Mouse (Mus musculus) midbrain, embryonic 12.5 days (tissue): ENCODE results near the gene Ctla2b. TPM values are rescaled to one million over a fixed set of nuclear protein-coding genes. Genes with fewer than 3 reads are reported as not detected.
"Not testable (repeated sequence)": the region's sequence is repeated elsewhere in the genome, so short reads cannot be mapped to it uniquely, and the experiment has no call there.

ENCODE experiments used
- ATAC-seq: fragments of 200-750 bp; cut with Nextera tagmentation; 2 replicates; pipeline ENCODE4 v1.8.0; 2017; ENCODE audit warnings: low read depth, moderate TSS enrichment, moderate library complexity; ENCODE audit not compliant: low FRiP score
- H3K27ac ChIP-seq: fragments of 300-500 bp; sonication (generic); replicated peaks from 2 replicates; pipeline ENCODE4 v1.5.1; 2016; ENCODE audit warnings: mild to moderate bottlenecking
- H3K27me3 ChIP-seq: fragments of 300-500 bp; sonication (generic); 2 replicates; pipeline ENCODE4 v1.6.1; 2016; ENCODE audit warnings: mild to moderate bottlenecking
- H3K36me3 ChIP-seq: fragments of 300-500 bp; sonication (generic); 2 replicates; pipeline ENCODE4 v1.6.1; 2016
- H3K4me1 ChIP-seq: fragments of 300-500 bp; sonication (generic); 2 replicates; pipeline ENCODE4 v1.6.1; 2016
- H3K4me2 ChIP-seq: fragments of 300-500 bp; sonication (generic); replicated peaks from 2 replicates; pipeline ENCODE4 v1.6.1; 2016; ENCODE audit warnings: mild to moderate bottlenecking, moderate library complexity
- H3K4me3 ChIP-seq: fragments of 300-500 bp; sonication (generic); 2 replicates; pipeline ENCODE4 v1.5.1; 2016; ENCODE audit warnings: mild to moderate bottlenecking
- H3K9ac ChIP-seq: fragments of 300-500 bp; sonication (generic); replicated peaks from 2 replicates; pipeline ENCODE4 v1.6.1; 2016; ENCODE audit warnings: mild to moderate bottlenecking, moderate library complexity
- H3K9me3 ChIP-seq: fragments of 300-500 bp; sonication (generic); 2 replicates; pipeline ENCODE4 v1.6.1; 2016; ENCODE audit warnings: mild to moderate bottlenecking
- whole genome bisulfite sequencing: fragments of 180-500 bp; shearing (Covaris S2); methylation state at CpG from one replicate; pipeline ENCODE4 v1.1.7; 2016; 5-methylcytosine and 5-hydroxymethylcytosine counted together
- polyA plus RNA-seq: library from polyadenylated mRNA; unstranded; fragments of >200 nt; fragmentation: Nextera tagmentation; extraction: Ambion mirVana; gene quantifications from 2 replicates; pipeline ENCODE4 v1.2.1, GENCODE M21; 2016

Gene Ctla2b
- 2.0 and 2.7 TPM in 2 replicates for polyA plus RNA-seq

DNA sequence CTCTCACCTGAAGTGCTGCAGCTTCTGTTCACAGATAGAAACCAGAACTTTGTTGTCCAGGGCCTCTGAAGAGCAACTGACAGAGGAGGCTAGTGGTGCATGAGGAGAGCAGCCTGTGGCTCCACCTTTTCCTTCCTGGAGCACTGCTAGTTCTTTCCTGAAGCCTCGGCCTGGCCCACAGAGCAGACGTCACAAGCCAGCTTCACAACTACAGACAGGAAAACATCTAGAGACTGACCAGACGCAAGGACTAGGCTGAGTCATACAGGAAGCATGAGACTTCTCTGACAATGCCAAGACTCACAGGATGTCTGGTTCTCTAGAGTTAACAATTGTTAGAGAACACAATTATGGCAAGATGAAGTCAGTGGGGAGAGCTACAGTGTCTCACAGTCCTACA, at the start of gene Ctla2b:
Gene Ctla2b, minus strand, starts transcription at position 120 of the 400 bp plus-strand sequence.
- Histone ChIP-seq H3K4me2 (no peak within 1 kb of the TSS), H3K4me1 (no peaks in the 10 kb centered on the region), H3K9ac (no peak within 1 kb of the TSS), H3K27ac (no peak within 1 kb of the TSS), H3K4me3 (no peak within 1 kb of the TSS), H3K9me3 (peaks cover 11% of the 10 kb centered on the region; the same call in 1 of the 2 replicates), H3K36me3 (no peaks in the 10 kb centered on the region), H3K27me3 (no peaks in the 10 kb centered on the region)
- WGBS, result 82% methylated on average over 3 of the region's 3 CpGs
- ATAC-seq, result no peak

GRCm38 (mm10) chr13:60941884-60942283, 44.6 kb upstream of the Ctla2b start, which contains the start of gene Tpbpa:
Gene Tpbpa, minus strand, starts transcription at chr13:60941984.
- peaks cover 21% of the 10 kb centered on the region for H3K9me3 ChIP-seq
- WGBS, result 72% methylated on average over 3 of the region's 3 CpGs
- H3K4me1 ChIP-seq, H3K4me2 ChIP-seq, H3K9ac ChIP-seq, H3K27ac ChIP-seq, H3K36me3 ChIP-seq, H3K4me3 ChIP-seq, H3K27me3 ChIP-seq, ATAC-seq: not testable (repeated sequence)

DNA sequence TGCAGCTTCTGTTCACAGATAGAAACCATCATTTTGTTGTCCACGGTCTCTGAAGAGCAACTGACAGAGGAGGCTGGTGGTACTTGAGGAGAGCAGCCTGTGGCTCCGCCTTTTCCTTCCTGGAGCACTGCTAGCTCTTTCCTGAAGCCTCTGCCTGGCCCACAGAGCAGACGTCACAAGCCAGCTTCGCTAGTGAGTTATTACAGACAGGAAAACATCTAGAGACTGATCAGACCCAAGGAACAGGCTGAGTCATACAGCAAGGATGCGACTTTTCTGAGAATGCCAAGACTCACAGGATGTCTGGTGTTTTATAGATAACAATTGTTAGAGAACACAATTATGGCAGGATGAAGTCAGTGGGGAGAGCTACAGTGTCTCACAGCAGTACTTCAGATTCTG, 39.3 kb upstream of the Ctla2b start, which contains the start of the genes Gm49391 and Ctla2a:
Gene Gm49391, minus strand, starts transcription at position 72 of the 402 bp plus-strand sequence.
Gene Ctla2a, minus strand, starts transcription at position 126 of the 402 bp plus-strand sequence.
- no peak within 1 kb of the TSS for H3K4me2 ChIP-seq
- no peak within 1 kb of the TSS for H3K27ac ChIP-seq
- no peak within 1 kb of the TSS for H3K4me3 ChIP-seq
- no peaks in the 10 kb centered on the region for H3K36me3 ChIP-seq
- peaks cover 8% of the 10 kb centered on the region; the same call in 1 of the 2 replicates for H3K9me3 ChIP-seq
- WGBS, result 70% methylated on average over 5 of the region's 5 CpGs
- ATAC-seq, result no peak
- H3K4me1 ChIP-seq, result no peaks in the 10 kb centered on the region
- no peak within 1 kb of the TSS for H3K9ac ChIP-seq
- H3K27me3 ChIP-seq, result no peaks in the 10 kb centered on the region

DNA sequence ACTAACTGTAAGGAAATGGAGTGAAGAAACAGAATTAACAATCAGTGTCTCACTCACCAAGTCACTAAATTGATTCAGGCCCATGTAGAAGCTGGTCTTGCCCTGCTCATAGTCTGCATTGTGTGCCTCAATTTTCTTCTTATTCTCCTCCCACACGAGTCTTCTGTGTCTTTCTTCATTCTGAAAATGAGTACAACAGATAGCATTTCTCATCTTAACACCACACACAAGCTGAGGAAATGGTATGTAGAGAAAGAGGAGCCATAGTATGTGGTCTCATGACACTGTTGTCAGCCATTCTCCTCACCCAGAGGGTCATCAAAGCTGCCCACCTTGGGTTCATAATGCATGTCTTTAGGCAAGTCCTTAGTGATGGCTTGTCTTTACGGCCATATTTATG, 38.2 kb upstream of the Ctla2b start, which contains the start of gene Gm49393:
Gene Gm49393, minus strand, starts transcription at position 101 of the 400 bp plus-strand sequence.
- ATAC-seq, H3K4me3 ChIP-seq, H3K4me2 ChIP-seq, H3K36me3 ChIP-seq, H3K9me3 ChIP-seq, H3K4me1 ChIP-seq, H3K27me3 ChIP-seq, H3K27ac ChIP-seq, H3K9ac ChIP-seq: not testable (repeated sequence)
- 70% methylated on average over 2 of the region's 2 CpGs for WGBS

GRCm38 (mm10) chr13:60904780-60905179, 7.5 kb upstream of the Ctla2b start, which contains the start of gene Tpbpb:
Gene Tpbpb, minus strand, starts transcription at chr13:60904880.
- H3K4me2 ChIP-seq, H3K27me3 ChIP-seq, H3K36me3 ChIP-seq, H3K4me3 ChIP-seq, ATAC-seq, H3K4me1 ChIP-seq, H3K9ac ChIP-seq, H3K27ac ChIP-seq: not testable (repeated sequence)
- 0 out of 2 replicates have a peak, but pooled peaks cover 12% of the 10 kb centered on the region for H3K9me3 ChIP-seq
- 83% methylated on average over 2 of the region's 2 CpGs for WGBS

DNA sequence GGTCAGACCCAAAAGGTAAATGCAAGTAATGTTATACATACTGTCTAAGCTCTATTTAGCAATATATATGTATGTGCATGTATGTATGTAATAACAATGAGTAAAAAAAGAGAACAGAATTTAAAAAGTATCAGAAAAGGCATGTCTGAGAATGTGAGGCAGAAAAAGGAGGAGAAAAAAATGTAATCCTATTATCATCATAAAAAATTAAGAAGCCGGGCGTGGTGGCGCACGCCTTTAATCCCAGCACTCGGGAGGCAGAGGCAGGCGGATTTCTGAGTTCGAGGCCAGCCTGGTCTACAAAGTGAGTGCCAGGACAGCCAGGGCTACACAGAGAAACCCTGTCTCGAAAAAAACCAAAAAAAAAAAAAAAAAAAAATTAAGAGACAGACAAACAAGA, 453 bp downstream of the Ctla2b start, which contains the start of gene Gm49392:
Gene Gm49392, minus strand, starts transcription at position 101 of the 400 bp plus-strand sequence.
- H3K9me3 ChIP-seq, ATAC-seq, H3K36me3 ChIP-seq, H3K27ac ChIP-seq, H3K4me3 ChIP-seq, H3K27me3 ChIP-seq, H3K4me2 ChIP-seq, H3K4me1 ChIP-seq, H3K9ac ChIP-seq: not testable (repeated sequence)
- WGBS, result 91% methylated on average over 7 of the region's 8 CpGs

GRCm38 (mm10) chr13:60895406-60896160, 1.7 kb downstream of the Ctla2b start:
- Histone ChIP-seq H3K4me2 (no peak overlapping the region), H3K27me3 (no peaks in the 10 kb centered on the region), H3K36me3 (no peaks in the 10 kb centered on the region), H3K4me3 (no peak overlapping the region), H3K9me3 (peaks cover 7% of the 10 kb centered on the region; the same call in 1 of the 2 replicates), H3K4me1 (no peaks in the 10 kb centered on the region), H3K9ac (no peak overlapping the region), H3K27ac (no peak overlapping the region)
- ATAC-seq, result no peak

- no peaks in the 10 kb centered on the region for H3K36me3 ChIP-seq
- no peaks in the 10 kb centered on the region for H3K27me3 ChIP-seq
- no peak overlapping the region for H3K27ac ChIP-seq
- H3K4me2 ChIP-seq, result no peak overlapping the region
- peaks cover 4% of the 10 kb centered on the region; the same call in 1 of the 2 replicates for H3K9me3 ChIP-seq
- no peak for ATAC-seq
- no peak overlapping the region for H3K4me3 ChIP-seq
- no peaks in the 10 kb centered on the region for H3K4me1 ChIP-seq
- 96% methylated on average over 1 of the region's 1 CpGs for WGBS
- H3K9ac ChIP-seq, result no peak overlapping the region
Observed at GRCm38 (mm10) chr13:60892301-60892700, 4.9 kb downstream of the Ctla2b start.

DNA sequence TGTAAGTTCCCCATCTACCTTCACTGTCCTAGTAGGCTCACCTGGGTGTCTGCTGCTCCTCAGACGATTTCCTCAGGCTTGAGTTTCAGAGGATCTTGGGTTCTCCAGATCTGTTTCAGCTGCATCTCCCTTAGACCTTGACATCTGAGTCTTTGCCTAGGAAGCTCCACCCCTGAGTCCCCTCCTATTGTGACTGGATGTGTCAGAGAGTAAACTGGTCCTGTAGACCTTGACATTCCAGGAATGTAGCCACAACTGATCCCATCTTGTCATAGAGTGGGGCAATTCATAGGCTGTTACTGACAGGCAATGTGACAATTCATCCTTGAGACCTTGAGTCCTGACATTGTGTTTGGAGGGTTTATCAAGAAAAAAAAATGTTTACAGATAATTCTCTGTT, 33.0 kb downstream of the Ctla2b start, which contains the start of gene 4930486L24Rik:
Gene 4930486L24Rik, minus strand, starts transcription at position 195 of the 400 bp plus-strand sequence.
- no peak within 1 kb of the TSS for H3K4me2 ChIP-seq
- no peak within 1 kb of the TSS for H3K9ac ChIP-seq
- H3K9me3 ChIP-seq, result 0 out of 2 replicates have a peak, but pooled peaks cover 2% of the 10 kb centered on the region
- no peak for ATAC-seq
- 65% methylated on average over 1 of the region's 1 CpGs for WGBS
- no peak within 1 kb of the TSS for H3K4me3 ChIP-seq
- no peaks in the 10 kb centered on the region for H3K36me3 ChIP-seq
- no peak within 1 kb of the TSS for H3K27ac ChIP-seq
- no peaks in the 10 kb centered on the region for H3K27me3 ChIP-seq
- H3K4me1 ChIP-seq, result no peaks in the 10 kb centered on the region

DNA sequence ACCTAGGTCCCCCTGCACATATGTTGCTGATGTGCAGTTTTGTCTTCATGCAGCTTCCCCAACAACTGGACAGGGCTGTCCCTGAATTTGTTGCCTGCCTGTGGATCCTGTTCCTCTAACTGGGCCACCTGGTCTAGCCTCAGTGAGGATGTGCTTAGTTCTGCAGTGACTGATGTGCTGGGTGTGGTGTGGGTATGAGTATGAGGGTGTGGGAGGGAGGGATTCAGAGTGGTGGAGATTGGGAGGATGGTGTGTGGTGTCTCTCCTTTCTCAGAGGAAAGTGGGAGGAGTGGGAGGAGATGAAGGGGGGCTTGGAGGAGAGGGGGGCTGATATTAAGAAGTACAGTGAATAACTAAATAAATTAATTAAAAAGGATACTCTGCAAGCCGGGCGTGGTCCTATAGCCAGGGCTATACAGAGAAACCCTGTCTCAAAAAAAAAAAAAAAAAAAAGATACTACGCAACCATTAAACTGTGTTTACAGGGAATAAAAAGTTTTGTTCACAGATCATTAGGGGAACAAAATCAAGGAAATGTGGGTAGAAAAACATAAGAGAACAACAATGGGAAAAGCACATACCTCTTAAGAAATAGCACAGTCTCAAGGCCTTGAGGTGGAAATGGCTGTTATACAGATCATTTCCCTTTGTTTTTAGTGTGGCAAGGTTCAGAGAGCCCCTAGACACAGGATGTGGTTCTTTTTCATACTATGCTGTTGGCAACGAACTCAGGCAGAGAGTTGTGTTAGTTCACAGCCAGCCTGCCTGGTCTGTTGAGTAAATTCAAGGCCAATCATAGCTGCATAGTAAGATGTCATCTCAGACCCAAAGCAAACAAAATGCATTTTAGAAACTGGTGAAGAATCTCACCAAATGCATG, 48.8 kb downstream of the Ctla2b start:
- H3K9ac ChIP-seq, result no peak overlapping the region
- no peaks in the 10 kb centered on the region for H3K27me3 ChIP-seq
- no peak overlapping the region for H3K27ac ChIP-seq
- WGBS, result 88% methylated on average over 4 of the region's 4 CpGs
- H3K4me2 ChIP-seq, result no peak overlapping the region
- no peaks in the 10 kb centered on the region for H3K36me3 ChIP-seq
- H3K4me1 ChIP-seq, result no peaks in the 10 kb centered on the region
- H3K4me3 ChIP-seq, result no peak overlapping the region
- no peak for ATAC-seq
- H3K9me3 ChIP-seq, result no peaks in the 10 kb centered on the region
